Mouse (Mus musculus): ENCODE measurements around the gene Hspa4. TPM values are rescaled to one million over a fixed set of nuclear protein-coding genes. Genes with fewer than 3 reads are reported as not detected.
"Not testable (repeated sequence)": the region's sequence is repeated elsewhere in the genome, so short reads cannot be mapped to it uniquely, and the experiment has no call there.

Hspa4 gene
- total RNA-seq, 2 experiments from 2014 or later, result 182 to 194 TPM

DNA sequence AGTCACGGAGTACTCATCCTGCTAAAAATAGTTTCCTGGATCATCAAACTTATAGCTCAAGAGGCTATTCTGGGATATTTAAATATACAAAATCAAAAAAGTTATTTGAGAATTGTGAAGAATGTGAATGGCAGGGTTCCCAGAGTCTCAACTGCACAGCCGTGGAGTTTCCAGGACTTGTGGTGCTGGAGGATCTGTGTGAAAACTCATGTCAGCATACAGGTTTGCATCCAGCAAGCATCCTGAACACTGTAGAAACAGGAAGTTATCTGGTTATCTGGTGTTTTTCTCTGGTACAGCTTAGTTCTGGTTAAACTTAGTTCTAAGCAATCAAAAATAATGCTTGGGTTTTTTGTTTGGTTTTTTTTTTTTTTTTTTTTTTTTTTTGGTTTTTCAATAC is 6.7 kb upstream of the Hspa4 start:
- DNase-seq, result no peak

- DNase-seq, result no peak
Observed at GRCm38 (mm10) chr11:53304044-53304840, 4.0 kb upstream of the Hspa4 start.

GRCm38 (mm10) chr11:53301167-53301515 is 884 bp upstream of the Hspa4 start:
- DNase-seq, result no peak

DNA sequence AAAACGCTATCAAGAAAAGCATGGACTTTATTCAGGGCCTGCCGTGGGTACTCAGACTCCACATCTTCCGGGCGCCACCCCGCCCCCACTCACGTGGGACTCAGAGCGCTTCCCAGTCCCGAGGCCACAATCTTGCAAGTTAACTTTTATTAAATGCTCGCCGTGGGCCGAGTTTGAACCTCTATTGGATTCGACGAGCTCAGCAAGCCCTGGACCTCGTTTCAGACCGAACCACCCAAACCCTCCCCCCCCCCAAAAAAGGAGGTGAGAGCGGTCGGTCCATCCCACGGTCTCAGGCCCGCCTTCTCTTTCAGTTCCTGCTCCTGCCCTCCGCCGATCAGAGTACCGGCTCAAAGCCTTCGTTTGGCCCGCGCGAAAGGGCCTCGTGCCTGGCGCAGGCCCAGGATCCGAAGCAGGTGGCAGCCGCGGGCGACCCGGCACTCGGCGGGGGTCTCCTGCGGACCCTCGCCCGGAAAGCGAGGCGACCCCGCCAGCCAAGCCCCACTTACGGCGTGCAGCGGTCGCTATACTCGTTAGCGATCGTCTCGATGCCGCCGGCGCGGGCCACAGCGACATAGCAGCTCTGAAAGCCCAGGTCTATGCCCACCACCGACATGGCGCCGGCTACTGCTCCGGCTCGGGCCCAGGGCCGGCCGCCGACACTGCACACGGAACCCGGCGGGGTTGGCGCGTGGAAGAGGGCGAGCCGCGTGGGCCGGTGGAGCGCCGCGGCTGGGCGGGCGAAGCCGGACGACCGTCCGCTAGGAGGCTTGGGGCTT is 517 bp downstream of the Hspa4 start:
- DNase-seq, result peak; percentile 25 to 37

GRCm38 (mm10) chr11:53297947-53298860 is 2.1 kb downstream of the Hspa4 start:
- DNase-seq, result no peak

DNA sequence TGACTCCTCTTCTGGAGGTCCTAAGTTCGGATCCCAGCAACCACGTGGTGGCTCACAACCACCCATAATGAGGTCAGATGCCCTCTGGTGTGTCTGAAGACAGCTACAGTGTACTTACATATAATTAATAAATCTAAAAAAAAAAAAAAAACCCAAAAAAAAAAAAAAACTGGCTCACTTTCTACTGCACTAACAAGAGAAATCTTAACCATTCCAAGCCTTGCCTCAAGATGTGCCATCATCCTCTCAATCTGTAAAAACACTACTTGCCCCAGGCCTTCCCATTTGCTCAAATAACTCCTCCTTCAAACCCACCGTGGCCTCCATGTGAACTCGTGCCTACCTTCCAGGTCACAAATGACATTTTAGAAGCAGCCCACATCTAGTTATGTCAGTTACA is 3.4 kb downstream of the Hspa4 start:
- DNase-seq, result no peak

- no peak for DNase-seq
Observed at GRCm38 (mm10) chr11:53294441-53294840, 5.8 kb downstream of the Hspa4 start.

GRCm38 (mm10) chr11:53290871-53291270 is 9.4 kb downstream of the Hspa4 start:
- DNase-seq, result no peak

- not testable (repeated sequence) for DNase-seq
Observed at GRCm38 (mm10) chr11:53290187-53290586, 10.1 kb downstream of the Hspa4 start.

- DNase-seq, result no peak
Observed at GRCm38 (mm10) chr11:53285885-53286284, 14.4 kb downstream of the Hspa4 start.

DNA sequence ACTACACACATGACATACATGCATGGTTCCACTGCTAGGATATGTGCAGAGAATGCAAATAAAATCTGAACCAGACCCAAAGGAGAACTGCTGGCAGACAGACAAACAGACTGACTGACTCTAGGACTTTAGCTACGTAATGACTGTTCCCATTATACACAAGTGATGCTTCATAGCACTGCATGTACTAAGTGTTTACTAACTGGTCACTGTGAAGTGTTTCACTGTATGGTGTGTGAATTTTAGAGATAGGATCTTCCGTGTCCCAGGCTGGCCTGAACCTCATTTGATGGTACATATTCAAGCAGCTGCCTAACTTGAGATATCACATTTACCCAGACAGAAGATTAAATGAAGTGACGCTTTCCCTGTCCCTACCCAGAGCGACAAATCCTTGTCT is 21.8 kb downstream of the Hspa4 start:
- no peak for DNase-seq

- no peak for DNase-seq
Observed at GRCm38 (mm10) chr11:53275358-53275757, 24.9 kb downstream of the Hspa4 start.

DNA sequence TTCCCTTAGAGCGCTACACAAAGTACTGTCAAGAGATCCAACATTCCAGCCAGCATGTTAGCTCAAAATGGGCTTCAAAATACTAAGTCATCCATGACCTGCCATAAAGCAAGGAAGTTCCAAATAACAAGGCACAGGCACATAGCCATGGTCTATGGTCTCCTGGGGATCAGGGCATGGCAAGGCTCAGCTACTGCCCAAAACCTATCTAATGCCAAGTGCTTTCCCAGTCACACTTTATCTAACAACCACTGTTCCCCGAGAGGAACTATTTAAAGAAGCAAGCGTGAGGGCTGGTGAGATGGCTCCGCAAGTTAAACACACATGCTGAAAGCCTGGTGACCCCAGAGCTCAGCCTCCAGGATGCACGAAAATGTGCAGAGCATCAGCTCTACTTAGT is 26.9 kb downstream of the Hspa4 start:
- DNase-seq, result no peak

GRCm38 (mm10) chr11:53269596-53269995 is 30.7 kb downstream of the Hspa4 start:
- DNase-seq, result no peak

GRCm38 (mm10) chr11:53260556-53260955 is 39.7 kb downstream of the Hspa4 start:
- DNase-seq, result no peak

GRCm38 (mm10) chr11:53260056-53260455 is 40.2 kb downstream of the Hspa4 start:
- no peak for DNase-seq

- DNase-seq, result no peak
Observed at GRCm38 (mm10) chr11:53259047-53259632, 41.1 kb downstream of the Hspa4 start.

- DNase-seq, result no peak
Observed at GRCm38 (mm10) chr11:53256914-53257313, 43.3 kb downstream of the Hspa4 start.

DNA sequence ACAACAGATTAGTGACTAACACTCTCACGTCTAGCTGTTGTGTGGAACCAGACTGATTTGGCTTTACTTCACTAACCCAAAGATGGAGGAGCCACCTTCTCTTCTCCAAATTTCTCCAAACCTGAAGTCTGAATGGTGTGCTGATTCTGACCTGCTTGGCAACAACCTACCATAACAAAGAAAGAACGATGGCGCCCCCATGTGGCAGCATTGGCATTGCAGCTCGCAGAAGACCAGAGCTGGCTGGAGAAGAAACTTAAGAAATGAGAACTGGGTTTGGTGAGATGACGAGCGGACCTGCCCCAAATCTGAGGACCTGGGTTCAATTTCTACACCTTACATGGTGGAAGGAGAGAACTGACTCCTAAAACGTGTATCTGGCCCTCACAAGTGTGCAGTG is 45.3 kb downstream of the Hspa4 start:
- peak; percentile 78 to 79 for DNase-seq

GRCm38 (mm10) chr11:53254428-53254827 is 45.8 kb downstream of the Hspa4 start:
- DNase-seq, result no peak

GRCm38 (mm10) chr11:53252186-53253119 is 47.8 kb downstream of the Hspa4 start:
- no peak for DNase-seq

All from layer of hippocampus, postnatal 36 days (tissue).